Mouse (Mus musculus): ENCODE results near the gene 9130213A22Rik. TPM values are rescaled to one million over a fixed set of nuclear protein-coding genes. Genes with fewer than 3 reads are reported as not detected.

Gene 9130213A22Rik
- polyA plus RNA-seq (2012; rRNA removed): 0.36 and 0.44 TPM in 2 replicates

GRCm38 (mm10) chr11:69122336-69122951, at the start of gene 9130213A22Rik:
9130213A22Rik (minus strand) TSS chr11:69122589.

GRCm38 (mm10) chr11:69156800-69157199, 34.4 kb upstream of the 9130213A22Rik start, which contains the start of gene Alox12b:
Alox12b (plus strand) TSS chr11:69156989.

GRCm38 (mm10) chr11:69125852-69125918, 3.3 kb upstream of the 9130213A22Rik start, which contains the start of gene Aloxe3:
Aloxe3 (plus strand) TSS chr11:69125896.

GRCm38 (mm10) chr11:69120221-69121000, 2.0 kb downstream of the 9130213A22Rik start, which contains the start of gene Hes7:
Hes7 (plus strand) TSS chr11:69120404.

GRCm38 (mm10) chr11:69094697-69095429, 27.5 kb downstream of the 9130213A22Rik start, which contains the start of gene Per1:
Per1 (plus strand) TSS chr11:69095217.

GRCm38 (mm10) chr11:69088103-69088855, 34.1 kb downstream of the 9130213A22Rik start, which contains the start of gene Vamp2:
Vamp2 (plus strand) TSS chr11:69088490.

GRCm38 (mm10) chr11:69070590-69071222, 51.7 kb downstream of the 9130213A22Rik start, which contains the start of gene Tmem107:
Tmem107 (plus strand) TSS chr11:69070806.

Other genes with a start within 250 kb of the 9130213A22Rik start
- 0.05 and 0.09 TPM in 2 replicates for gene Rnf222, start 234.0 kb downstream of the 9130213A22Rik start, polyA plus RNA-seq (2012; rRNA removed)
- 2,655 and 2,766 TPM in 2 replicates for gene Rpl26, start 221.0 kb downstream of the 9130213A22Rik start, polyA plus RNA-seq (2012; rRNA removed)
- 3.6 and 4.4 TPM in 2 replicates for gene Odf4, start 195.5 kb downstream of the 9130213A22Rik start, polyA plus RNA-seq (2012; rRNA removed)
- gene Arhgef15, start 165.1 kb downstream of the 9130213A22Rik start, polyA plus RNA-seq (2012; rRNA removed): 25.8 and 37.0 TPM in 2 replicates
- gene Slc25a35, start 154.5 kb downstream of the 9130213A22Rik start, polyA plus RNA-seq (2012; rRNA removed): 2.8 and 4.0 TPM in 2 replicates
- gene Rangrf, start 147.4 kb downstream of the 9130213A22Rik start, polyA plus RNA-seq (2012; rRNA removed): 28.5 and 29.6 TPM in 2 replicates
- 22.2 and 22.3 TPM in 2 replicates for gene Pfas, start 114.1 kb downstream of the 9130213A22Rik start, polyA plus RNA-seq (2012; rRNA removed)
- gene Ctc1, start 106.7 kb downstream of the 9130213A22Rik start, polyA plus RNA-seq (2012; rRNA removed): 113 and 118 TPM in 2 replicates
- 64.2 and 75.8 TPM in 2 replicates for gene Aurkb, start 76.9 kb downstream of the 9130213A22Rik start, polyA plus RNA-seq (2012; rRNA removed)
- gene Borcs6, start 62.9 kb downstream of the 9130213A22Rik start, polyA plus RNA-seq (2012; rRNA removed): 18.7 and 19.3 TPM in 2 replicates
- gene Tmem107, start 51.8 kb downstream of the 9130213A22Rik start, polyA plus RNA-seq (2012; rRNA removed): 28.7 and 30.3 TPM in 2 replicates
- 230 and 263 TPM in 2 replicates for gene Vamp2, start 34.1 kb downstream of the 9130213A22Rik start, polyA plus RNA-seq (2012; rRNA removed)
- gene Per1, start 27.4 kb downstream of the 9130213A22Rik start, polyA plus RNA-seq (2012; rRNA removed): 11.7 and 14.5 TPM in 2 replicates
- 0.32 and 0.58 TPM in 2 replicates for gene Hes7, start 2.2 kb downstream of the 9130213A22Rik start, polyA plus RNA-seq (2012; rRNA removed)
- gene Aloxe3, start 3.3 kb upstream of the 9130213A22Rik start, polyA plus RNA-seq (2012; rRNA removed): 2.3 and 2.7 TPM in 2 replicates
- 0.11 and 0.23 TPM in 2 replicates for gene Alox12b, start 34.4 kb upstream of the 9130213A22Rik start, polyA plus RNA-seq (2012; rRNA removed)
- gene Alox8, start 75.3 kb upstream of the 9130213A22Rik start, polyA plus RNA-seq (2012; rRNA removed): 0.02 and 0.25 TPM in 2 replicates
- gene Gucy2e, start 114.4 kb upstream of the 9130213A22Rik start, polyA plus RNA-seq (2012; rRNA removed): 0.18 and 0.24 TPM in 2 replicates
- gene Cntrob, start 201.2 kb upstream of the 9130213A22Rik start, polyA plus RNA-seq (2012; rRNA removed): 51.8 and 63.1 TPM in 2 replicates
- gene Trappc1, start 201.4 kb upstream of the 9130213A22Rik start, polyA plus RNA-seq (2012; rRNA removed): 148 and 155 TPM in 2 replicates
- gene Kcnab3, start 203.7 kb upstream of the 9130213A22Rik start, polyA plus RNA-seq (2012; rRNA removed): 8.7 and 9.2 TPM in 2 replicates
- gene Rnf227, start 217.9 kb upstream of the 9130213A22Rik start, polyA plus RNA-seq (2012; rRNA removed): 88.1 and 91.3 TPM in 2 replicates
- 342 and 343 TPM in 2 replicates for gene Chd3, start 246.8 kb upstream of the 9130213A22Rik start, polyA plus RNA-seq (2012; rRNA removed)

Data from central nervous system, embryonic 14 days (tissue).